Mouse (Mus musculus) c-Kit-positive CD71-positive TER-119-negative erythroid progenitor cells, embryonic 14.5 days (primary cell): ENCODE results near the gene Ap1g2.
A peak's percentile ranks its signal among the peaks of the same experiment; 100 is the strongest.

Source experiments
- DNase-seq: peaks from one replicate; pipeline ENCODE4 v3.0.0-alpha.2; 2013; ENCODE audit warnings: low read depth

Ap1g2 gene

GRCm38 (mm10) chr14:55086009-55086514 is 20.3 kb downstream of the Ap1g2 start:
- no peak for DNase-seq

- DNase-seq, result no peak
Measured at GRCm38 (mm10) chr14:55085324-55086008, 20.9 kb downstream of the Ap1g2 start.

GRCm38 (mm10) chr14:55083481-55083880 is 22.9 kb downstream of the Ap1g2 start:
- DNase-seq, result no peak

- DNase-seq, result no peak
Measured at GRCm38 (mm10) chr14:55081105-55081504, 25.3 kb downstream of the Ap1g2 start.

- peak; percentile 56 for DNase-seq
Measured at GRCm38 (mm10) chr14:55079214-55079970, 27.0 kb downstream of the Ap1g2 start.

- no peak for DNase-seq
Measured at GRCm38 (mm10) chr14:55078366-55078989, 27.9 kb downstream of the Ap1g2 start.

- no peak for DNase-seq
Measured at GRCm38 (mm10) chr14:55077481-55078365, 28.7 kb downstream of the Ap1g2 start.

- no peak for DNase-seq
Measured at GRCm38 (mm10) chr14:55076956-55077355, 29.4 kb downstream of the Ap1g2 start.

- DNase-seq, result no peak
Measured at GRCm38 (mm10) chr14:55076224-55076623, 30.2 kb downstream of the Ap1g2 start.

- no peak for DNase-seq
Measured at GRCm38 (mm10) chr14:55074416-55074815, 32.0 kb downstream of the Ap1g2 start.

- DNase-seq, result no peak
Measured at GRCm38 (mm10) chr14:55071756-55072155, 34.6 kb downstream of the Ap1g2 start.

- DNase-seq, result no peak
Measured at GRCm38 (mm10) chr14:55066042-55066441, 40.4 kb downstream of the Ap1g2 start.

GRCm38 (mm10) chr14:55065391-55065790 is 41.0 kb downstream of the Ap1g2 start:
- no peak for DNase-seq

GRCm38 (mm10) chr14:55064481-55065370 is 41.7 kb downstream of the Ap1g2 start:
- no peak for DNase-seq

GRCm38 (mm10) chr14:55063581-55064381 is 42.6 kb downstream of the Ap1g2 start:
- no peak for DNase-seq

GRCm38 (mm10) chr14:55063117-55063516 is 43.3 kb downstream of the Ap1g2 start:
- DNase-seq, result no peak

- DNase-seq, result peak; percentile 86
Measured at GRCm38 (mm10) chr14:55062626-55063025, 43.8 kb downstream of the Ap1g2 start.

GRCm38 (mm10) chr14:55061845-55062244 is 44.5 kb downstream of the Ap1g2 start:
- no peak for DNase-seq

- DNase-seq, result no peak
Measured at GRCm38 (mm10) chr14:55059931-55060330, 46.5 kb downstream of the Ap1g2 start.

GRCm38 (mm10) chr14:55059009-55059408 is 47.4 kb downstream of the Ap1g2 start:
- peak; percentile 44 for DNase-seq
